Mouse (Mus musculus) hindbrain, embryonic 13.5 days (tissue): ENCODE measurements around the gene Aldh1a2. TPM values are rescaled to one million over a fixed set of nuclear protein-coding genes. Genes with fewer than 3 reads are reported as not detected.

Source experiments
- polyA plus RNA-seq: library from polyadenylated mRNA; unstranded; fragments of >200 nt; fragmentation: Nextera tagmentation; extraction: Ambion mirVana; gene quantifications from 2 replicates; pipeline ENCODE4 v1.2.1, GENCODE M21; 2015

The Aldh1a2 gene
- polyA plus RNA-seq, 1 experiment from 2014 or later = 40.4 TPM

Other genes starting within 250 kb of the Aldh1a2 start
- 0.17 and 0.51 TPM in 2 replicates for gene Aqp9, start 47.1 kb upstream of the Aldh1a2 start, polyA plus RNA-seq